Mouse (Mus musculus) lung, postnatal 0 days (tissue): ENCODE data around the gene Clps. TPM values are rescaled to one million over a fixed set of nuclear protein-coding genes. Genes with fewer than 3 reads are reported as not detected.

Experiments
- ATAC-seq: fragments of 200-750 bp; cut with Nextera tagmentation; 2 replicates; pipeline ENCODE4 v1.8.0; 2017; ENCODE audit warnings: moderate library complexity
- DNase-seq: peaks from one replicate; pipeline ENCODE4 v3.0.0-alpha.2; 2016; ENCODE audit warnings: low spot score
- H3K27ac ChIP-seq: fragments of 300-500 bp; sonication (generic); 2 replicates; pipeline ENCODE4 v1.5.1; 2014; ENCODE audit warnings: antibody characterized with exemption, mild to moderate bottlenecking, low read length, mixed read lengths
- H3K27me3 ChIP-seq: fragments of 300-500 bp; sonication (generic); replicated peaks from 2 replicates; pipeline ENCODE4 v1.6.1; 2014; ENCODE audit warnings: low read length, mixed read lengths; ENCODE audit not compliant: insufficient read depth
- H3K36me3 ChIP-seq: fragments of 300-500 bp; sonication (generic); 2 replicates; pipeline ENCODE4 v1.6.1; 2014; ENCODE audit warnings: low read length, mixed read lengths; ENCODE audit not compliant: insufficient read depth
- H3K4me1 ChIP-seq: fragments of 300-500 bp; sonication (generic); 2 replicates; pipeline ENCODE4 v1.6.1; 2014; ENCODE audit warnings: antibody characterized with exemption, low read depth, low read length, mixed read lengths; ENCODE audit not compliant: insufficient read depth
- H3K4me2 ChIP-seq: fragments of 300-500 bp; sonication (generic); replicated peaks from 2 replicates; pipeline ENCODE4 v1.6.1; 2014; ENCODE audit warnings: low read depth, mild to moderate bottlenecking, low read length, moderate library complexity, mixed read lengths
- H3K4me3 ChIP-seq: fragments of 300-500 bp; sonication (generic); 2 replicates; pipeline ENCODE4 v1.5.1; 2014; ENCODE audit warnings: low read depth, low read length
- H3K9ac ChIP-seq: fragments of 300-500 bp; sonication (generic); replicated peaks from 2 replicates; pipeline ENCODE4 v1.6.1; 2014; ENCODE audit warnings: low read depth, mild to moderate bottlenecking
- H3K9me3 ChIP-seq: fragments of 300-500 bp; sonication (generic); 2 replicates; pipeline ENCODE4 v1.6.1; 2016; ENCODE audit warnings: low read length, mixed read lengths
- CTCF ChIP-seq: IDR thresholded peaks from 2 replicates; pipeline ENCODE4 v1.5.1; 2016; ENCODE audit warnings: antibody characterized with exemption, mild to moderate bottlenecking
- EP300 ChIP-seq: IDR thresholded peaks from 2 replicates; pipeline ENCODE4 v1.6.1; 2016; ENCODE audit warnings: antibody characterized with exemption, mild to moderate bottlenecking, control low read depth
- WGBS: fragments of 180-500 bp; shearing (Covaris S2); extraction: QIAGEN DNeasy Blood & Tissue Kit; methylation state at CpG from one replicate; pipeline ENCODE4 v1.1.7; 2014; 5-methylcytosine and 5-hydroxymethylcytosine counted together
- polyA plus RNA-seq: library from polyadenylated mRNA; unstranded; fragments of >200 nt; fragmentation: Nextera tagmentation; extraction: Ambion mirVana; gene quantifications from 2 replicates; pipeline ENCODE4 v1.2.1, GENCODE M21; 2015

The Clps gene
- polyA plus RNA-seq, 1 experiment from 2014 or later = 0.42 TPM

DNA sequence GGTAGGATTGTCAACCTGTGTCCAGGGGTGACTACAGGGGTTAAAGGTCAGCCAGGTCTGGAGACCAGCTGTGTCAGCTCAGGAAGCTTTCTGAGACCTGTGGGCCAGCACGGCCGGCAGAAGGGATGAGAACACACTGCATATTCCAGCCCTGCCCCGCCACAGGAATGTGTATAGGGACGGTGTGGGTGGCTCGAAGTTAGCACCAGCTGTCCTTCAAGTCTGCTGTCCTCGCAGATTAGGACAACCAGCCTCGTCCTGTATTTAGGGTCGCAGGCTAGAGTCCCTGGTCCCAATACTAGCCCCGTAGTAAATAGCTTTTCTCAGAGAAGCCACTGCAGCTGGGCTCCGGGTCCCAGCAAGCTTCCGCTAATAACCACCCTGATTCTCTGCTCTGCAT is 12.0 kb downstream of the Clps start:
- 57% methylated on average over 11 of the region's 11 CpGs for WGBS
- H3K27ac ChIP-seq = no peak overlapping the region
- ATAC-seq (no peak), DNase-seq (no peak)
- H3K4me3 ChIP-seq = no peak overlapping the region
- no peaks in the 10 kb centered on the region for H3K27me3 ChIP-seq
- H3K36me3 ChIP-seq = no peaks in the 10 kb centered on the region
- no peak for TF ChIP-seq EP300
- no peak for TF ChIP-seq CTCF
- no peaks in the 10 kb centered on the region for H3K4me1 ChIP-seq
- no peaks in the 10 kb centered on the region for H3K9me3 ChIP-seq
- no peak overlapping the region for H3K4me2 ChIP-seq
- H3K9ac ChIP-seq = no peak overlapping the region

DNA sequence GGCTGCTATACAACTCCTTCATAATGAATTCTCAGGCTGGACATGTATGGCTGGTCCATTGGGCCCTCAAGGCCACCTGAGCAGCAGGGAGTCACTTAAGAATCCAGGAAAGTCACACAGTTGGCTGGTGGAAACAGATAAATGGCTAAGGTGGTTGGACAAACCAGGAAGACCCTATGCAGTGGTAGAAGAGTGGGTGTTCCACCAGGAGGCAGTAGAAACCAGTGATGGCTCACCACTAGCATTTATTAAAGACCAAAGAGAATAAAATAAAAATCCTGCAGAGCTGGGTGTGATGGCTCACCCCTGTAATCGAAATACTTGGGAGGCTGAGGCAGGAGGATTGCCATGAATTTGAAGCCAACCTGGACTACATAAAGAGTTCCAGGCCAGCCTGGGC is 13.6 kb downstream of the Clps start:
- 85% methylated on average over 1 of the region's 1 CpGs for WGBS
- no peaks in the 10 kb centered on the region for H3K27me3 ChIP-seq
- no peak overlapping the region for H3K4me3 ChIP-seq
- DNase-seq (no peak), ATAC-seq (no peak)
- H3K9me3 ChIP-seq = no peaks in the 10 kb centered on the region
- H3K4me1 ChIP-seq = no peaks in the 10 kb centered on the region
- no peaks in the 10 kb centered on the region for H3K36me3 ChIP-seq
- H3K27ac ChIP-seq = no peak overlapping the region
- TF ChIP-seq CTCF = no peak
- no peak for TF ChIP-seq EP300
- H3K4me2 ChIP-seq = no peak overlapping the region
- no peak overlapping the region for H3K9ac ChIP-seq

DNA sequence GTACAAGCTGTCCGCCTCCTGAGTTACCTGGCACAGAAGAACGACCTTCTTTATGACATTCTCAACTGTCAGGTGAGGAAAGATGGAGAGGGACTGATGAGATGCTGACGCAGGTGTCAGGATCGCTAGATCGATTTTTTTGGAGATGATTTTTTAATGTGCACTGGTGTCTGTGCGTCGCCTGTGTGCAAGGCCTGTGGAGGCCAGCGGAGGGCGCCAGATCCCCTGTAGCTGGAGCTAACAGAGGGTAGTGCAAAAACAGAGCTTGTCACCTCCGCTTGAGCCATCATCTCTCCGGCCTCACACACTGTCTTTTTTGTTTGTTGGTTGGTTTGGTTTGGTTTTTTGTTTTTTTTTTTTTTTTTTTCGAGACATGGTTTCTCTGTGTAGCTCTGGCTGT is 22.7 kb downstream of the Clps start:
- ATAC-seq = no peak
- Histone ChIP-seq H3K9ac (no peak overlapping the region), H3K27ac (no peak overlapping the region), H3K4me3 (no peak overlapping the region), H3K4me1 (no peaks in the 10 kb centered on the region), H3K27me3 (no peaks in the 10 kb centered on the region), H3K9me3 (no peaks in the 10 kb centered on the region), H3K36me3 (no peaks in the 10 kb centered on the region), H3K4me2 (no peak overlapping the region)
- WGBS = 48% methylated on average over 12 of the region's 12 CpGs
- no peak for DNase-seq
- TF ChIP-seq EP300 = no peak
- peak; percentile 28; the same call in 1 of the 2 replicates for TF ChIP-seq CTCF

DNA sequence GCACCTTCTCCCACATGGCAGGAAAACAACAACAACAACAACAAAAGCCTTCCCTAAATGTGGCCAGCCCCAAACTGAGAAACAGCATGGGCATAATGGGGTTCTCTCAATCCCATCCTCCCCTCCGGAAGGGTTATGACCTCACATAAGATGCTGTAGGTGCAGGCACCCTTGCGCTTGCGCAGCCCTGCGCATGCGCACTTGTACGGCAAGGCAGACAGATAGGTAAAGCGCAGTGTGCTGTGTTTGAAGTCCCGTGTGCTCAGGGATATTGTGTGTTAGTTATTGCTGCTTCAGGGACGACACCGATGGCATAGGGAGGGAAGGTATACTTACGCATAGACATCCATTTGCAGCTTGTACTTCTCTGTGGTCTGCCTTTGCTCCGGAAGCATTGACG is 27.2 kb downstream of the Clps start:
- H3K27me3 ChIP-seq = no peaks in the 10 kb centered on the region
- H3K4me2 ChIP-seq = no peak overlapping the region
- no peaks in the 10 kb centered on the region for H3K4me1 ChIP-seq
- no peak overlapping the region for H3K9ac ChIP-seq
- ATAC-seq (no peak), DNase-seq (no peak)
- no peak for TF ChIP-seq CTCF
- TF ChIP-seq EP300 = no peak
- no peak overlapping the region for H3K27ac ChIP-seq
- H3K36me3 ChIP-seq = no peaks in the 10 kb centered on the region
- WGBS = 87% methylated on average over 13 of the region's 13 CpGs
- no peak overlapping the region for H3K4me3 ChIP-seq
- no peaks in the 10 kb centered on the region for H3K9me3 ChIP-seq

DNA sequence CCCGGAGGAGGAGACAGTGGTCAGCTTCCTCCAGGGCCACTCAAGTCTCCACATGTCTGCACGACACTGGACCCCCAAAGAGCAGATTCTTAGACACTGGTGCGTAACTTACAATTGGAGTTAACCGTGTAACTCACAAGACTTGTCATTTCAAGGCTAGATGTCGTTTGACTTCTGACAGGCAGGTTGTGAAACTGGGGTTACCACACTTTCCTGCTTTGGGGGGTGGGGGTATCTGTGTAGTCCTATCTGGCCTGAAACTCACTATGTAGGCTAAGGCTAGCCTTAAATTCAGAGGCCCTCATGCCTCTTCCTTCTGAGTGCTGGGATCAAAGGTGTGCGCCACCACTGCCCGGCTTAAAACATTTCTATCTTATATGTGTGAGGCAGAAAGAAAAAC is 28.0 kb downstream of the Clps start:
- Histone ChIP-seq H3K27me3 (no peaks in the 10 kb centered on the region), H3K36me3 (no peaks in the 10 kb centered on the region), H3K4me2 (no peak overlapping the region), H3K9ac (no peak overlapping the region), H3K9me3 (no peaks in the 10 kb centered on the region), H3K4me1 (0 out of 2 replicates have a peak, but pooled peaks cover 2% of the 10 kb centered on the region), H3K27ac (no peak overlapping the region), H3K4me3 (no peak overlapping the region)
- no peak for DNase-seq
- TF ChIP-seq CTCF (no peak), EP300 (no peak)
- ATAC-seq = no peak
- 81% methylated on average over 7 of the region's 7 CpGs for WGBS

DNA sequence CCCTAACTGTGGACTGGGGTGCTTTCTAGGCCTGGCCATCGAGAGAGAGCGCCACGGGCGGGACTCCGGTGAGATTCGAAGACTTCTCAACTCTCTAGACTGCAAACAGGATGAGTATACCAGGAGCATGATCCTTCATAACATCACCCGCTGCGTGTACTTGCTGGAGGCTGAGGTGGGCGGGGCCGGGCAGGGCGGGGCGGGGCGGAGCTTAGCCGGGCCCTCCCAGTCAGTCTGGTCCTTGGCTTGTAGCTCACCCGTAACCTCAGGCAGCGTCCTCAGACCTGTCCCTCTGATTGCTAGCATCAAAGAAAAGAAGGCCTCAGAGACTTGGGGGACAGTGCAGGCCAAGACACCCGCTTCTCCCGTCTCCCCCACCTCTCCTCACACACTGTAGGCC is 28.6 kb downstream of the Clps start:
- ATAC-seq = 0 out of 2 replicates have a peak, but pooled peaks have one; percentile 30
- no peaks in the 10 kb centered on the region for H3K27me3 ChIP-seq
- H3K4me2 ChIP-seq = no peak overlapping the region
- H3K9ac ChIP-seq = no peak overlapping the region
- H3K4me1 ChIP-seq = 0 out of 2 replicates have a peak, but pooled peaks cover 4% of the 10 kb centered on the region
- DNase-seq = peak; percentile 23
- no peak overlapping the region for H3K4me3 ChIP-seq
- H3K27ac ChIP-seq = no peak overlapping the region
- no peak for TF ChIP-seq CTCF
- no peak for TF ChIP-seq EP300
- no peaks in the 10 kb centered on the region for H3K9me3 ChIP-seq
- no peaks in the 10 kb centered on the region for H3K36me3 ChIP-seq
- WGBS = 20% methylated on average over 18 of the region's 18 CpGs

DNA sequence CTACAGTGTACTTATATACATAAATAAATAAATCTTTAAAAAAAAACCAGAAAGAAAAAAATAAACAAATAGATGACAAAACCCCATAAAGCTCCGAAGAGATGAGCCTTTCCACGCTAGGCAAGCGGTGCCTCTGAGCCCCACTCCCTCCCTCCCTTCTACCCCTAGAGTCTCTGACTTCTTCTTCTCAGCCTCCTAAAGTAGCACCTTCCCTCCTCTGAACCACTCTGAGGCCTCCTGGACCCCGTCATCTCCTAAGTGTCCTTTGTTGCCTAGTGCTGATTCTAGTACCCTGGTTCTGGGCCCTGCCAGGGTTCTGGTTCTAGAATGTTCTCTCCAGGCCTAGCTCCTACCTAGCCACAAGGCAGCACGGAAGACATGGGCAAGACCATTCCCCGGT is 30.1 kb downstream of the Clps start, which contains the start of gene Armc12:
Armc12 (plus strand) TSS at position 301 of the 400 bp plus-strand sequence.
- no peak within 1 kb of the TSS for H3K9ac ChIP-seq
- H3K4me2 ChIP-seq = no peak within 1 kb of the TSS

More for the DNA sequence above, 30.1 kb downstream of the Clps start, which contains the start of gene Armc12:
- ATAC-seq (no peak), DNase-seq (no peak)
- WGBS = 82% methylated on average over 6 of the region's 6 CpGs
- no peaks in the 10 kb centered on the region for H3K27me3 ChIP-seq
- no peak within 1 kb of the TSS for H3K27ac ChIP-seq
- 0 out of 2 replicates have a peak, but pooled peaks cover 4% of the 10 kb centered on the region for H3K4me1 ChIP-seq
- no peaks in the 10 kb centered on the region for H3K9me3 ChIP-seq
- no peaks in the 10 kb centered on the region for H3K36me3 ChIP-seq
- no peak within 1 kb of the TSS for H3K4me3 ChIP-seq
- TF ChIP-seq CTCF = no peak
- no peak for TF ChIP-seq EP300
